8 mouse cellular contexts compared by ENCODE assay signal in genomic region chr5:90759077-90760065, GRCm38 (mm10). TPM values are rescaled to one million over a fixed set of nuclear protein-coding genes. Genes with fewer than 3 reads are reported as not detected.
DNase-seq lines count a peak whose midpoint lies in the region; ATAC-seq and TF ChIP-seq lines count a peak whose summit lies in the region.

Gene Cxcl5, plus strand, starts transcription at chr5:90759360.

- WGBS in heart, embryonic 14.5 days: 5% methylated on average over 32 of the region's 32 CpGs
- 7% methylated on average over 32 of the region's 32 CpGs for WGBS in limb, embryonic 11.5 days
- WGBS in neural tube, embryonic 14.5 days: 4% methylated on average over 32 of the region's 32 CpGs

- no peak within 1 kb of the TSS for H3K9ac ChIP-seq in heart, embryonic 14.5 days (ENCODE audit: low read length)
- no peak within 1 kb of the TSS for H3K9ac ChIP-seq in limb, embryonic 11.5 days (ENCODE audit: low read length)
- peak within 1 kb of the TSS; percentile 52 for H3K9ac ChIP-seq in neural tube, embryonic 14.5 days (replicated peaks; ENCODE audit: low read depth, low read length)

- H3K9me3 ChIP-seq in heart, embryonic 14.5 days (ENCODE audit: control insufficient read depth, low read length): no peaks in the 10 kb centered on the region
- no peaks in the 10 kb centered on the region for H3K9me3 ChIP-seq in limb, embryonic 11.5 days (ENCODE audit: control insufficient read depth, low read length)
- no peaks in the 10 kb centered on the region for H3K9me3 ChIP-seq in neural tube, embryonic 14.5 days (ENCODE audit: control insufficient read depth, low read length)

- no peaks in the 10 kb centered on the region for H3K36me3 ChIP-seq in heart, embryonic 14.5 days (ENCODE audit: control insufficient read depth, insufficient read depth, low read length)
- H3K36me3 ChIP-seq in limb, embryonic 11.5 days (ENCODE audit: control insufficient read depth, insufficient read depth, low read length): no peaks in the 10 kb centered on the region
- H3K36me3 ChIP-seq in neural tube, embryonic 14.5 days (ENCODE audit: control insufficient read depth, insufficient read depth, low read length): no peaks in the 10 kb centered on the region

- no peak for ATAC-seq in heart, embryonic 14.5 days (ENCODE audit: insufficient number of reproducible peaks, insufficient read depth, low FRiP score, low read depth)
- no peak for ATAC-seq in limb, embryonic 11.5 days (ENCODE audit: insufficient number of reproducible peaks, low FRiP score, low TSS enrichment, low read depth)
- peak; percentile 81 for ATAC-seq in neural tube, embryonic 14.5 days (ENCODE audit: low read depth)

- no peak for TF ChIP-seq CTCF in bone marrow macrophage, adult 2 months (IDR thresholded peaks at IDR 0.05; ENCODE audit: low read depth, low read length)

- peaks cover 20% of the 10 kb centered on the region for H3K27me3 ChIP-seq in heart, embryonic 14.5 days (ENCODE audit: control insufficient read depth, insufficient read depth, low read length)
- peaks cover 4% of the 10 kb centered on the region for H3K27me3 ChIP-seq in limb, embryonic 11.5 days (ENCODE audit: control insufficient read depth, insufficient read depth, low read length)
- H3K27me3 ChIP-seq in neural tube, embryonic 14.5 days (ENCODE audit: control insufficient read depth, insufficient read depth, low read length): no peaks in the 10 kb centered on the region

- no peak within 1 kb of the TSS for H3K4me3 ChIP-seq in bone marrow macrophage, adult 2 months (ENCODE audit: insufficient read depth, low read length)
- H3K4me3 ChIP-seq in heart, embryonic 14.5 days (ENCODE audit: control insufficient read depth in 1 of 2, insufficient read depth in 1 of 2, low read depth in 1 of 2, low read length in 2 of 2): peak within 1 kb of the TSS; percentile 16 to 18; a peak in 3 of 4 replicates
- peak within 1 kb of the TSS; percentile 29 for H3K4me3 ChIP-seq in limb, embryonic 11.5 days (ENCODE audit: low read depth, low read length)
- H3K4me3 ChIP-seq in neural tube, embryonic 14.5 days (ENCODE audit: low read depth, low read length): peak within 1 kb of the TSS; percentile 40

- peak within 1 kb of the TSS; percentile 17; the same call in 1 of the 2 replicates for H3K27ac ChIP-seq in bone marrow macrophage, adult 2 months (ENCODE audit: insufficient read depth, low read depth, low read length)
- no peak within 1 kb of the TSS for H3K27ac ChIP-seq in heart, embryonic 14.5 days (replicated peaks in 1 of 2; ENCODE audit: control insufficient read depth in 1 of 2, insufficient read depth in 1 of 2, low read depth in 2 of 2, low read length in 2 of 2)
- H3K27ac ChIP-seq in limb, embryonic 11.5 days (replicated peaks; ENCODE audit: low read depth, low read length): no peak within 1 kb of the TSS
- no peak within 1 kb of the TSS for H3K27ac ChIP-seq in neural tube, embryonic 14.5 days (ENCODE audit: low read depth, low read length)

- H3K4me2 ChIP-seq in heart, embryonic 14.5 days (ENCODE audit: low read length): peak within 1 kb of the TSS; percentile 53
- peak within 1 kb of the TSS; percentile 63 for H3K4me2 ChIP-seq in limb, embryonic 11.5 days (ENCODE audit: low read depth, severe bottlenecking)
- peak within 1 kb of the TSS; percentile 76 for H3K4me2 ChIP-seq in neural tube, embryonic 14.5 days (ENCODE audit: low read depth, low read length)

- peak; percentile 8 to 23 for DNase-seq in left cerebral cortex, adult 18-20 months (ENCODE audit: low spot score in 2 of 2)
- DNase-seq in left cerebral cortex, adult 9 months (ENCODE audit: low spot score in 2 of 2): no peak
- DNase-seq in limb, embryonic 11.5 days (ENCODE audit: low spot score): peak; percentile 42
- DNase-seq in spleen, postnatal 36 days (ENCODE audit: low spot score in 2 of 2): no peak
- DNase-seq in adrenal gland, adult 8-10 months: no peak

- H3K4me1 ChIP-seq in bone marrow macrophage, adult 2 months (ENCODE audit: control insufficient read depth, insufficient read depth, low read length): peaks cover 10% of the 10 kb centered on the region
- peaks cover 4 to 13% of the 10 kb centered on the region in 2 experiments; a peak in 2 of 4 replicates for H3K4me1 ChIP-seq in heart, embryonic 14.5 days (ENCODE audit: control insufficient read depth in 2 of 2, insufficient read depth in 2 of 2, low read length in 2 of 2)
- H3K4me1 ChIP-seq in limb, embryonic 11.5 days (ENCODE audit: control insufficient read depth, insufficient read depth, low read length): peaks cover 12% of the 10 kb centered on the region
- no peaks in the 10 kb centered on the region; the same call in 1 of the 2 replicates for H3K4me1 ChIP-seq in neural tube, embryonic 14.5 days (ENCODE audit: control insufficient read depth, insufficient read depth, low read length)

- TF ChIP-seq POLR2A in bone marrow macrophage, adult 2 months (IDR thresholded peaks at IDR 0.05; ENCODE audit: borderline replicate concordance, low read depth, low read length): no peak

RNA-seq across cellular contexts. Expression of gene Cxcl5, which starts in this region (rescaled TPM):
- total RNA-seq in left cerebral cortex, adult 18-20 months (2021): under 1 TPM; 0.23 to 0.42 TPM
- 0.35 TPM in 1 of 2 replicates, not detected in the other for polyA plus RNA-seq in bone marrow macrophage, adult 2 months (2012; ENCODE audit: insufficient read depth, insufficient read length, missing spikeins)
- polyA plus RNA-seq in heart, embryonic 14.5 days (2014; fragmentation: Nextera tagmentation; extraction: Ambion mirVana): not detected in 2 replicates
- 0.19 TPM in 1 of 2 replicates, not detected in the other for polyA plus RNA-seq in limb, embryonic 11.5 days (2014; fragmentation: Nextera tagmentation; extraction: Ambion mirVana)
- polyA plus RNA-seq in neural tube, embryonic 14.5 days (2014; fragmentation: Nextera tagmentation; extraction: Ambion mirVana): 0.21 and 0.28 TPM in 2 replicates
- not detected for total RNA-seq in adrenal gland, adult 8-10 months (2022)

Comparison
In these comparisons a context has a peak if more than half of its experiments do, and no peak if none do; other contexts are left out.
1. Peak in DNase-seq in left cerebral cortex, adult 18-20 months; RNA of the gene not detected or under 1 TPM.
2. Peak in DNase-seq, H3K4me3 ChIP-seq and H3K4me2 ChIP-seq in limb, embryonic 11.5 days; RNA of the gene not detected or under 1 TPM.
3. Peak in ATAC-seq, H3K4me3 ChIP-seq, H3K9ac ChIP-seq and H3K4me2 ChIP-seq in neural tube, embryonic 14.5 days; RNA of the gene not detected or under 1 TPM.